Mouse (Mus musculus): Measurements from ENCODE around the gene Cct8l1. TPM values are rescaled to one million over a fixed set of nuclear protein-coding genes. Genes with fewer than 3 reads are reported as not detected.
A peak's percentile ranks its signal among the peaks of the same experiment; 100 is the strongest.

Cct8l1 gene
- polyA plus RNA-seq, 1 experiment from 2014 or later = 0.10 TPM

- Histone ChIP-seq H3K9ac (ENCODE audit: low read depth, low read length) (no peak overlapping the region), H3K4me1 (ENCODE audit: control insufficient read depth, insufficient read depth, low read depth, low read length) (peaks cover 5% of the 10 kb centered on the region), H3K9me3 (ENCODE audit: control insufficient read depth, low read length) (no peaks in the 10 kb centered on the region), H3K4me3 (ENCODE audit: low read length) (no peak overlapping the region), H3K4me2 (ENCODE audit: low read length) (no peak overlapping the region), H3K36me3 (ENCODE audit: control insufficient read depth, insufficient read depth, low read length) (no peaks in the 10 kb centered on the region), H3K27me3 (replicated peaks; ENCODE audit: control insufficient read depth, insufficient read depth, low read length) (no peaks in the 10 kb centered on the region), H3K27ac (ENCODE audit: low read depth, low read length) (no peak overlapping the region)
- 76% methylated on average over 1 of the region's 1 CpGs for WGBS
- no peak for ATAC-seq
Measured at GRCm38 (mm10) chr5:25527971-25528370, 12.1 kb downstream of the Cct8l1 start.

GRCm38 (mm10) chr5:25528851-25529528 is 13.1 kb downstream of the Cct8l1 start:
- peak overlapping the region; percentile 82 for H3K4me2 ChIP-seq (ENCODE audit: low read length)
- peak overlapping the region; percentile 97 for H3K27ac ChIP-seq (ENCODE audit: low read depth, low read length)
- H3K4me1 ChIP-seq (ENCODE audit: control insufficient read depth, insufficient read depth, low read depth, low read length) = peaks cover 5% of the 10 kb centered on the region
- H3K36me3 ChIP-seq (ENCODE audit: control insufficient read depth, insufficient read depth, low read length) = no peaks in the 10 kb centered on the region
- ATAC-seq = peak; percentile 57
- 11% methylated on average over 22 of the region's 22 CpGs for WGBS
- H3K4me3 ChIP-seq (ENCODE audit: low read length) = peak overlapping the region; percentile 80
- no peaks in the 10 kb centered on the region for H3K9me3 ChIP-seq (ENCODE audit: control insufficient read depth, low read length)
- peak overlapping the region; percentile 64 for H3K9ac ChIP-seq (ENCODE audit: low read depth, low read length)
- no peaks in the 10 kb centered on the region for H3K27me3 ChIP-seq (replicated peaks; ENCODE audit: control insufficient read depth, insufficient read depth, low read length)

GRCm38 (mm10) chr5:25529529-25530421 is 13.9 kb downstream of the Cct8l1 start:
- H3K4me2 ChIP-seq (ENCODE audit: low read length) = peak overlapping the region; percentile 82

GRCm38 (mm10) chr5:25530629-25531028 is 14.8 kb downstream of the Cct8l1 start:
- peak overlapping the region; percentile 97 for H3K27ac ChIP-seq (ENCODE audit: low read depth, low read length)
- peak overlapping the region; percentile 80 for H3K4me3 ChIP-seq (ENCODE audit: low read length)
- no peak overlapping the region for H3K9ac ChIP-seq (ENCODE audit: low read depth, low read length)
- 19% methylated on average over 2 of the region's 2 CpGs for WGBS
- H3K9me3 ChIP-seq (ENCODE audit: control insufficient read depth, low read length) = no peaks in the 10 kb centered on the region
- peak overlapping the region; percentile 82 for H3K4me2 ChIP-seq (ENCODE audit: low read length)
- no peak for ATAC-seq
- H3K4me1 ChIP-seq (ENCODE audit: control insufficient read depth, insufficient read depth, low read depth, low read length) = peaks cover 5% of the 10 kb centered on the region
- no peaks in the 10 kb centered on the region for H3K36me3 ChIP-seq (ENCODE audit: control insufficient read depth, insufficient read depth, low read length)
- no peaks in the 10 kb centered on the region for H3K27me3 ChIP-seq (replicated peaks; ENCODE audit: control insufficient read depth, insufficient read depth, low read length)

More at GRCm38 (mm10) chr5:25529529-25530421, 13.9 kb downstream of the Cct8l1 start:
- H3K36me3 ChIP-seq (ENCODE audit: control insufficient read depth, insufficient read depth, low read length) = no peaks in the 10 kb centered on the region
- H3K27me3 ChIP-seq (replicated peaks; ENCODE audit: control insufficient read depth, insufficient read depth, low read length) = no peaks in the 10 kb centered on the region
- no peaks in the 10 kb centered on the region for H3K9me3 ChIP-seq (ENCODE audit: control insufficient read depth, low read length)
- H3K9ac ChIP-seq (ENCODE audit: low read depth, low read length) = peak overlapping the region; percentile 85
- H3K4me3 ChIP-seq (ENCODE audit: low read length) = peak overlapping the region; percentile 80
- under 1% methylated on average over 63 of the region's 87 CpGs for WGBS
- peak overlapping the region; percentile 97 for H3K27ac ChIP-seq (ENCODE audit: low read depth, low read length)
- H3K4me1 ChIP-seq (ENCODE audit: control insufficient read depth, insufficient read depth, low read depth, low read length) = peaks cover 5% of the 10 kb centered on the region
- ATAC-seq = peak; percentile 99

GRCm38 (mm10) chr5:25532256-25533147 is 16.6 kb downstream of the Cct8l1 start:
- no peak for ATAC-seq
- H3K27ac ChIP-seq (ENCODE audit: low read depth, low read length) = no peak overlapping the region
- no peak overlapping the region for H3K4me3 ChIP-seq (ENCODE audit: low read length)
- 50% methylated on average over 18 of the region's 18 CpGs for WGBS
- H3K36me3 ChIP-seq (ENCODE audit: control insufficient read depth, insufficient read depth, low read length) = no peaks in the 10 kb centered on the region
- no peaks in the 10 kb centered on the region for H3K27me3 ChIP-seq (replicated peaks; ENCODE audit: control insufficient read depth, insufficient read depth, low read length)
- peaks cover 5% of the 10 kb centered on the region; the same call in 1 of the 2 replicates for H3K4me1 ChIP-seq (ENCODE audit: control insufficient read depth, insufficient read depth, low read depth, low read length)
- H3K9ac ChIP-seq (ENCODE audit: low read depth, low read length) = no peak overlapping the region
- H3K4me2 ChIP-seq (ENCODE audit: low read length) = no peak overlapping the region
- H3K9me3 ChIP-seq (ENCODE audit: control insufficient read depth, low read length) = no peaks in the 10 kb centered on the region

GRCm38 (mm10) chr5:25533298-25533697 is 17.4 kb downstream of the Cct8l1 start:
- Histone ChIP-seq H3K4me2 (ENCODE audit: low read length) (no peak overlapping the region), H3K4me3 (ENCODE audit: low read length) (no peak overlapping the region), H3K9ac (ENCODE audit: low read depth, low read length) (no peak overlapping the region), H3K27me3 (replicated peaks; ENCODE audit: control insufficient read depth, insufficient read depth, low read length) (no peaks in the 10 kb centered on the region), H3K4me1 (ENCODE audit: control insufficient read depth, insufficient read depth, low read depth, low read length) (peaks cover 5% of the 10 kb centered on the region; the same call in 1 of the 2 replicates), H3K9me3 (ENCODE audit: control insufficient read depth, low read length) (no peaks in the 10 kb centered on the region), H3K27ac (ENCODE audit: low read depth, low read length) (no peak overlapping the region), H3K36me3 (ENCODE audit: control insufficient read depth, insufficient read depth, low read length) (no peaks in the 10 kb centered on the region)
- WGBS = 91% methylated on average over 5 of the region's 5 CpGs
- ATAC-seq = no peak

GRCm38 (mm10) chr5:25535566-25535965 is 19.7 kb downstream of the Cct8l1 start:
- Histone ChIP-seq H3K4me3 (ENCODE audit: low read length) (no peak overlapping the region), H3K4me1 (ENCODE audit: control insufficient read depth, insufficient read depth, low read depth, low read length) (no peaks in the 10 kb centered on the region), H3K9ac (ENCODE audit: low read depth, low read length) (no peak overlapping the region), H3K27me3 (replicated peaks; ENCODE audit: control insufficient read depth, insufficient read depth, low read length) (no peaks in the 10 kb centered on the region), H3K27ac (ENCODE audit: low read depth, low read length) (no peak overlapping the region), H3K36me3 (ENCODE audit: control insufficient read depth, insufficient read depth, low read length) (no peaks in the 10 kb centered on the region), H3K4me2 (ENCODE audit: low read length) (no peak overlapping the region), H3K9me3 (ENCODE audit: control insufficient read depth, low read length) (no peaks in the 10 kb centered on the region)
- WGBS = 86% methylated on average over 2 of the region's 2 CpGs
- ATAC-seq = no peak

GRCm38 (mm10) chr5:25536451-25536850 is 20.6 kb downstream of the Cct8l1 start:
- Histone ChIP-seq H3K4me3 (ENCODE audit: low read length) (no peak overlapping the region), H3K36me3 (ENCODE audit: control insufficient read depth, insufficient read depth, low read length) (no peaks in the 10 kb centered on the region), H3K27me3 (replicated peaks; ENCODE audit: control insufficient read depth, insufficient read depth, low read length) (no peaks in the 10 kb centered on the region), H3K4me1 (ENCODE audit: control insufficient read depth, insufficient read depth, low read depth, low read length) (no peaks in the 10 kb centered on the region), H3K27ac (ENCODE audit: low read depth, low read length) (no peak overlapping the region), H3K9me3 (ENCODE audit: control insufficient read depth, low read length) (no peaks in the 10 kb centered on the region), H3K4me2 (ENCODE audit: low read length) (no peak overlapping the region), H3K9ac (ENCODE audit: low read depth, low read length) (no peak overlapping the region)
- ATAC-seq = no peak
- WGBS = 53% methylated on average over 2 of the region's 2 CpGs

Data from hindbrain, embryonic 16.5 days (tissue).